Mouse (Mus musculus) bone marrow macrophage, adult 2 months (primary cell): ENCODE data around the gene Mfsd6.

ENCODE experiments used
- CTCF ChIP-seq: IDR thresholded peaks from 2 replicates; pipeline ENCODE4 v1.5.1; 2012; ENCODE audit warnings: low read depth, mild to moderate bottlenecking, low read length, moderate library complexity
- POLR2A ChIP-seq: IDR thresholded peaks from 2 replicates; pipeline ENCODE4 v1.6.1; 2012; ENCODE audit warnings: mild to moderate bottlenecking, low read depth, low read length, borderline replicate concordance

DNA sequence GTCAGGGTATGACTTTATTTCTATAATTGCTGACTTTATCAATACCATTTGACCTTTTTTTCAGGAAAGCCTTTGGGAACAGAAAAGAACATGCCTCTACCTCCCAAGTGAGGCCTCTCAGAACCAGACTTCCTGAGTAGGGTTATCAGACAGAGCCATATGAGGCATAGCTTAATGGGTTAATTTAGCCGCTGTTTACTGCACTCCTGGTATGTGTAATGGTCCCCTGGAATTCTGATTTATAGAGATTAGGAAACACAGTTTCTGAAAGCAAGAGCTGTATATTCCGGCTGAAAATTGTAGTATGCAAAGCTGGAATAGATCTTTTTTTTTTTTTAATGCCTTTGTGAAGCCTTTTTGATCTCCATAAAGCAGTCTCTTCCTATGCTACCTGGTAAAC, 67.0 kb downstream of the Mfsd6 start:
- TF ChIP-seq CTCF (no peak), POLR2A (no peak)
